Mouse (Mus musculus) embryonic facial prominence, embryonic 11.5 days (tissue): ENCODE measurements around the gene Cldn14. TPM values are rescaled to one million over a fixed set of nuclear protein-coding genes. Genes with fewer than 3 reads are reported as not detected.

Experiments
- ATAC-seq: fragments of 200-750 bp; cut with Nextera tagmentation; replicated peaks from 2 replicates; pipeline ENCODE4 v1.8.0; 2017; ENCODE audit warnings: low read depth; ENCODE audit not compliant: insufficient number of reproducible peaks, low FRiP score, low TSS enrichment
- DNase-seq: peaks from one replicate; pipeline ENCODE4 v3.0.0-alpha.2; 2015; ENCODE audit warnings: low spot score
- H3K27ac ChIP-seq: fragments of 300-500 bp; sonication (generic); replicated peaks from 2 replicates; pipeline ENCODE4 v1.5.1; 2014; ENCODE audit warnings: mild to moderate bottlenecking, low read depth, low read length, control low read depth
- H3K27me3 ChIP-seq: fragments of 300-500 bp; sonication (generic); 2 replicates; pipeline ENCODE4 v1.6.1; 2014; ENCODE audit warnings: mild to moderate bottlenecking, low read length, moderate library complexity, mixed read lengths; ENCODE audit not compliant: control insufficient read depth, insufficient read depth
- H3K36me3 ChIP-seq: fragments of 300-500 bp; sonication (generic); replicated peaks from 2 replicates; pipeline ENCODE4 v1.6.1; 2014; ENCODE audit warnings: low read depth, mild to moderate bottlenecking, low read length, moderate library complexity, mixed read lengths; ENCODE audit not compliant: control insufficient read depth, insufficient read depth
- H3K4me1 ChIP-seq: fragments of 300-500 bp; sonication (generic); 2 replicates; pipeline ENCODE4 v1.6.1; 2014; ENCODE audit warnings: low read length, mixed read lengths; ENCODE audit not compliant: control insufficient read depth, insufficient read depth
- H3K4me2 ChIP-seq: fragments of 300-500 bp; sonication (generic); 2 replicates; pipeline ENCODE4 v1.6.1; 2014; ENCODE audit warnings: low read depth, mild to moderate bottlenecking, control low read depth, low read length, moderate library complexity
- H3K4me3 ChIP-seq: fragments of 300-500 bp; sonication (generic); 2 replicates; pipeline ENCODE4 v1.5.1; 2014; ENCODE audit warnings: low read depth, low read length, control low read depth
- H3K9ac ChIP-seq: fragments of 300-500 bp; sonication (generic); replicated peaks from 2 replicates; pipeline ENCODE4 v1.6.1; 2014; ENCODE audit warnings: mild to moderate bottlenecking, control low read depth, low read length
- H3K9me3 ChIP-seq: fragments of 300-500 bp; sonication (generic); replicated peaks from 2 replicates; pipeline ENCODE4 v1.6.1; 2016; ENCODE audit warnings: mild to moderate bottlenecking, low read length, inconsistent platforms, mixed read lengths; ENCODE audit not compliant: control insufficient read depth
- WGBS: fragments of 180-500 bp; shearing (Covaris S2); extraction: QIAGEN DNeasy Blood & Tissue Kit; methylation state at CpG from one replicate; pipeline ENCODE4 v1.1.7; 2014; 5-methylcytosine and 5-hydroxymethylcytosine counted together
- polyA plus RNA-seq: library from polyadenylated mRNA; unstranded; fragments of >200 nt; fragmentation: Nextera tagmentation; extraction: Ambion mirVana; gene quantifications from 2 replicates; pipeline ENCODE4 v1.2.1, GENCODE M21; 2014

Cldn14 gene
- polyA plus RNA-seq, 1 experiment from 2014 or later, result not detected

DNA sequence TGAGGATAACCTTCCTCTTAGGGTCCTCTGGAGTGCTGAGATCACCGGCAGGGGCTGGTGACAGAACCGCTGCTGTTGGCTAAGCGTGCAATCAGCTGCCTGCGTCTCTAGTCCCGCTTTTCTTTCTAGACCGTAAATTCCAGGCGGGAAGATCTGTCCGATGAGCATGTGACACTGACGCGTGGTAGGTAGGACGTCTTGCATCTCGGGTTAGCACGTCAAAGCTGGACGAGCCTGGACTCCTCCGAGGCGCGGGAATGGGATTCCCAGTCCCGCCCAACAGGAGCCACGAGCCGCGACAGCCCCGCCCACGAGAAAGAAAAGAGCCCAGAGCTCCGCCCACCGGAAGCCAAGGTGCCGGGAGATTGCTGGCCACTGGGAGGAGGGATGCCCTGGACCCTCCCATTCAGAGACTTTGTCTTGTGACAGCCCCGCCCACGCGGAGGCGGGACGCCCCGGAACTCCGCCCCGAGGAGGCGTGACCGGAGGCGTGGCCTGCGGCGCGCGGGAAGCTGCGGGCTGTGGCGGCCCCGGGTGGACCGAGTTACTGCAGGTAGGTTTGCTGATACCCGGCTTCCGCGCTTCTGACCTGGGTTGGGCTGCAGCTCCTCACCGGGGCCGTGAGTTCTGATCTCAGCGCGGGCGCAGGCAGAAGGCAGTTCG lies 125.1 kb downstream of the Cldn14 start, which contains the start of gene Chaf1b:
Chaf1b (plus strand) TSS at position 479 of the 663 bp plus-strand sequence.
- DNase-seq (peak; percentile 99), ATAC-seq (peak; percentile 84)
- H3K9ac ChIP-seq, result peak within 1 kb of the TSS; percentile 68
- H3K27ac ChIP-seq, result no peak within 1 kb of the TSS
- peak within 1 kb of the TSS; percentile 66 for H3K4me3 ChIP-seq
- no peaks in the 10 kb centered on the region for H3K27me3 ChIP-seq
- H3K4me2 ChIP-seq, result peak within 1 kb of the TSS; percentile 75
- WGBS, result 1% methylated on average over 54 of the region's 54 CpGs
- H3K9me3 ChIP-seq, result no peaks in the 10 kb centered on the region
- no peaks in the 10 kb centered on the region for H3K4me1 ChIP-seq
- H3K36me3 ChIP-seq, result no peaks in the 10 kb centered on the region; the same call in 1 of the 2 replicates

DNA sequence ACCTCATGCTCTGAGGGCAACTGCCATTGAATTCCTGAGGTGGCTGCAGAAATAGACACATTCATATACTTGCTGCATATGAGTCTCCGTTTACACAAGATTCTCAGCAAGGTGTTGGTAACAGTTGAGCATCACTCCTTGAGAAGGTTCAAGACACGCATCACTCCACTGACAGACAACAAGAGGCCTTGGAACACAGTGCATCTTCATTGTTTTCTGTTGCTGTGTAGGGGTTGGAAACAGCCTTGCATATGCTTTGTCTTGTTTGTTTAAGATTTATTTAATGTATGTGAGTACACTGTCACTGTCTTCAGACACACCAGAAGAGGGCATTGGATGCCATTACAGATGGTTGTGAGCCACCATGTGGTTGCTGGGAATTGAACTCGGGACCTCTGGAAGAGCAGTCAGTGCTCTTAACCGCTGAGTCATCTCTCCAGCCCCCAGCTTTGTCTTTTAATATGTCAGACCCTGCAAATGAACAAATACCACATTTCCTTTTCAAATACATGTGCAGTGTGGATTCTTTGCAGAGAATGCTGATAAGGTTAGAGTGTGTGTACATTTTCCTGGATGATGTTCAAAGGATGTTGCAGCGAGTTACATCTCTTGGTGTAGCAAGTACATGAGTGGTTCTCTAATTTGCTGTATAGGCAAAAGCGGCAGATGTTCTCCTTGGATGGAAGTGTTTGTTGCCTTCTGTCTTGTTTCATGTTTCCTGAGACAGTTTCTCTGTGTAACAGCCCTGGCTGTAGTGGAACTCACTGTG lies 130.8 kb downstream of the Cldn14 start:
- Histone ChIP-seq H3K4me1 (no peaks in the 10 kb centered on the region), H3K4me2 (no peak overlapping the region), H3K4me3 (no peak overlapping the region), H3K36me3 (no peaks in the 10 kb centered on the region; the same call in none of the 2 replicates), H3K27me3 (no peaks in the 10 kb centered on the region), H3K9me3 (no peaks in the 10 kb centered on the region), H3K27ac (no peak overlapping the region), H3K9ac (no peak overlapping the region)
- DNase-seq, result no peak
- no peak for ATAC-seq
- WGBS, result 89% methylated on average over 6 of the region's 6 CpGs

DNA sequence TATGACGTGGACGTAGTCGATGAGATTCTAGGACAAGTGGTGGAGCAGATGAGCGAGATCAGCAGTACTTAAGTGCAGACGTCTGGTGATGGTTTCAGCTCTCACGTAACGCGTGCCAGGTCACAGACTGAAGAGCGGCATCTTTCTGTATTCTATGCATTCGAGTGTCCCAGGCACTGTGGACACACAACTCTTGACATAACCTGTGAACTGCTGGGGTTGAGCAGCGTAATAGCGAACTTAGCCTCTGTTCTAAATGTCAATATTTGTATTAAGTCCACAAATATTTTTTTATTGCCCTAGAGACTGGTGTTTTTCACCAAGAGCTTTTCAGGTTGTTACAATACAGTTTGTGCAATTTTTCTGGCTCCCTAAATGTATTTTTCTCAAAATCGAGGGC lies 133.8 kb downstream of the Cldn14 start:
- H3K4me1 ChIP-seq, result no peaks in the 10 kb centered on the region
- no peaks in the 10 kb centered on the region for H3K27me3 ChIP-seq
- no peaks in the 10 kb centered on the region; the same call in none of the 2 replicates for H3K36me3 ChIP-seq
- DNase-seq, result no peak
- H3K4me3 ChIP-seq, result no peak overlapping the region
- H3K9me3 ChIP-seq, result no peaks in the 10 kb centered on the region
- no peak overlapping the region for H3K27ac ChIP-seq
- 90% methylated on average over 13 of the region's 13 CpGs for WGBS
- no peak overlapping the region for H3K4me2 ChIP-seq
- no peak for ATAC-seq
- no peak overlapping the region for H3K9ac ChIP-seq

Other genes with a start within 250 kb of the Cldn14 start
- gene Morc3, start 176.7 kb downstream of the Cldn14 start, polyA plus RNA-seq, result 27.9 and 33.2 TPM in 2 replicates
- gene Chaf1b, start 124.9 kb downstream of the Cldn14 start, polyA plus RNA-seq, result 130 and 138 TPM in 2 replicates
- 3.0 and 3.9 TPM in 2 replicates for gene Sim2, start 76.1 kb upstream of the Cldn14 start, polyA plus RNA-seq